Mouse (Mus musculus): ENCODE data around the gene Gm28042.

The Gm28042 gene

GRCm38 (mm10) chr2:120012924-120013323 lies 14.4 kb upstream of the Gm28042 start:
- peak in 1 of 2 experiments; percentile 31 for DNase-seq

GRCm38 (mm10) chr2:120013831-120014486 lies 13.3 kb upstream of the Gm28042 start:
- DNase-seq = no peak

GRCm38 (mm10) chr2:120015882-120016281 lies 11.4 kb upstream of the Gm28042 start:
- no peak for DNase-seq

- no peak for DNase-seq
These were observed 9.7 kb upstream of the Gm28042 start for GRCm38 (mm10) chr2:120017599-120017998.

GRCm38 (mm10) chr2:120024337-120024736 lies 3.0 kb upstream of the Gm28042 start:
- DNase-seq = peak in 1 of 2 experiments; percentile 10

- DNase-seq = no peak
These were observed 648 bp downstream of the Gm28042 start for GRCm38 (mm10) chr2:120027950-120028331.

GRCm38 (mm10) chr2:120030380-120030779 lies 3.1 kb downstream of the Gm28042 start:
- no peak for DNase-seq

GRCm38 (mm10) chr2:120032726-120033467 lies 5.6 kb downstream of the Gm28042 start, which contains the start of gene Pla2g4b:
TSS of gene Pla2g4b (plus strand) at chr2:120033417.
- no peak for DNase-seq

- DNase-seq = peak in 1 of 2 experiments; percentile 17
These were observed 6.4 kb downstream of the Gm28042 start for GRCm38 (mm10) chr2:120033726-120034125.

GRCm38 (mm10) chr2:120037744-120038143 lies 10.5 kb downstream of the Gm28042 start:
- no peak for DNase-seq

- DNase-seq = no peak
These were observed 13.7 kb downstream of the Gm28042 start for GRCm38 (mm10) chr2:120040991-120041390.

GRCm38 (mm10) chr2:120044101-120044603 lies 16.9 kb downstream of the Gm28042 start:
- DNase-seq = peak in 1 of 2 experiments; percentile 25

GRCm38 (mm10) chr2:120044676-120045075 lies 17.4 kb downstream of the Gm28042 start:
- DNase-seq = no peak

- DNase-seq = no peak
These were observed 19.4 kb downstream of the Gm28042 start for GRCm38 (mm10) chr2:120046486-120047310.

GRCm38 (mm10) chr2:120048173-120048572 lies 20.9 kb downstream of the Gm28042 start:
- DNase-seq = no peak

GRCm38 (mm10) chr2:120049632-120050274 lies 22.5 kb downstream of the Gm28042 start:
- DNase-seq = peak; percentile 75 to 78

- no peak for DNase-seq
These were observed 24.1 kb downstream of the Gm28042 start for GRCm38 (mm10) chr2:120051405-120051804.

GRCm38 (mm10) chr2:120054771-120055552 lies 27.7 kb downstream of the Gm28042 start:
- DNase-seq = no peak

GRCm38 (mm10) chr2:120055923-120056322 lies 28.6 kb downstream of the Gm28042 start:
- DNase-seq = no peak

GRCm38 (mm10) chr2:120058818-120059217 lies 31.5 kb downstream of the Gm28042 start:
- DNase-seq = no peak

GRCm38 (mm10) chr2:120059466-120059865 lies 32.2 kb downstream of the Gm28042 start:
- no peak for DNase-seq

GRCm38 (mm10) chr2:120060190-120060589 lies 32.9 kb downstream of the Gm28042 start:
- DNase-seq = peak; percentile 53 to 75

All from kidney, postnatal 25 days (tissue).